Mouse (Mus musculus) kidney, adult 2 months (tissue): ENCODE data around the gene Cbarp. TPM values are rescaled to one million over a fixed set of nuclear protein-coding genes. Genes with fewer than 3 reads are reported as not detected.

Source experiments
- DNase-seq: peaks from one replicate; pipeline ENCODE4 v3.0.0; 2021
- H3K27ac ChIP-seq: fragments of 200-500 bp; 2 replicates; pipeline ENCODE4 v1.5.1; 2012; ENCODE audit warnings: low read depth, low read length, control low read depth, inconsistent platforms; ENCODE audit not compliant: insufficient read depth
- H3K27me3 ChIP-seq: fragments of 200-500 bp; replicated peaks from 2 replicates; pipeline ENCODE4 v1.6.1; 2012; ENCODE audit warnings: mild to moderate bottlenecking, moderate library complexity, low read length, inconsistent platforms; ENCODE audit not compliant: control insufficient read depth, insufficient read depth
- H3K36me3 ChIP-seq: fragments of 200-500 bp; 2 replicates; pipeline ENCODE4 v1.6.1; 2012; ENCODE audit warnings: mild to moderate bottlenecking, moderate library complexity, low read length, inconsistent platforms; ENCODE audit not compliant: control insufficient read depth, insufficient read depth
- H3K4me1 ChIP-seq: fragments of 200-500 bp; 2 replicates; pipeline ENCODE4 v1.6.1; 2011; ENCODE audit warnings: low read length; ENCODE audit not compliant: control insufficient read depth, insufficient read depth
- H3K4me3 ChIP-seq: fragments of 200-500 bp; 2 replicates; pipeline ENCODE4 v1.5.1; 2011; ENCODE audit warnings: mild to moderate bottlenecking, low read depth, low read length, control low read depth; ENCODE audit not compliant: insufficient read depth
- CTCF ChIP-seq: fragments of 200-500 bp; conservative IDR thresholded peaks from 2 replicates; pipeline ENCODE4 v1.5.1; 2011; ENCODE audit warnings: low read depth, mild to moderate bottlenecking, control low read depth, low read length, moderate library complexity, mixed read lengths; ENCODE audit not compliant: insufficient read depth, insufficient read length
- POLR2A ChIP-seq: fragments of 200-500 bp; IDR thresholded peaks from one replicate; pipeline ENCODE4 v1.6.1; 2011; ENCODE audit warnings: low read depth, low read length, control low read depth
- WGBS: fragments of 180-500 bp; shearing (Covaris S2); methylation state at CpG from one replicate; pipeline ENCODE4 v1.1.7; 2018; 5-methylcytosine and 5-hydroxymethylcytosine counted together
- polyA plus RNA-seq: library from polyadenylated mRNA; depleted of rRNA; stranded (reverse); fragments of >200 nt; gene quantifications from 2 replicates; pipeline ENCODE4 v1.2.3, GENCODE M21; 2012

Cbarp gene
- polyA plus RNA-seq, 1 experiment: 8.1 TPM

DNA sequence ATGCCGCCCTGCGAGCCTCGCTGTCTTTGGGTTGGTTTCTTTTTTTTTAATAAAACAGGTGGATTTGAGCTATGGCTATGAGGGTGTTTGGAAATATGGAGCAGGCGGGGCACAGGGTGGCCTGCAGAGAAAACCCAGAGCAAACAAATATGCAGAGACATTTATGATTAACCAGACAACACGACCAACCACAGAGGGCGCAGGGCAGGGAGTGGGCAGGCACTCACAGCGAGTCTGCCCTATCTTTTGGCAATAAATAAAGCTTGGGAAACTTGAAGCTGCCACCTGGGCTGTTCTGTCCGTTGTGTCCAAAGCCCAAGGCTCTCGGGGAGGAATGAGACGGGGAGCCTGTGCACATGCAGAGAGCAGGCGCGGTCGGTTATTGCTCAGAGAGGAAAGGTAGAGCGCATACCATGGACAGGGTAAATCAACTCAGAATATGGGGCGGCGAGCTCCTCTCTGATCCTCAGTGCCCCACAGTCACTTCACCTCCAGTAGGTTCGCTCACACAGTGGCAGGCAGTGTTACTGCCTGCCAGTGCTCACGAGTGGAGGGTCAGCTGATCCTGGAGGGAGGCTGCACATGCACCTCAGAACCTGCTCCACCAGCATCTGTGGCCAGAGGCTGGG, 10.1 kb downstream of the Cbarp start:
- peak; percentile 88 for DNase-seq
- 48% methylated on average over 18 of the region's 18 CpGs for WGBS
- peak overlapping the region; percentile 34; the same call in 1 of the 2 replicates for H3K27ac ChIP-seq

DNA sequence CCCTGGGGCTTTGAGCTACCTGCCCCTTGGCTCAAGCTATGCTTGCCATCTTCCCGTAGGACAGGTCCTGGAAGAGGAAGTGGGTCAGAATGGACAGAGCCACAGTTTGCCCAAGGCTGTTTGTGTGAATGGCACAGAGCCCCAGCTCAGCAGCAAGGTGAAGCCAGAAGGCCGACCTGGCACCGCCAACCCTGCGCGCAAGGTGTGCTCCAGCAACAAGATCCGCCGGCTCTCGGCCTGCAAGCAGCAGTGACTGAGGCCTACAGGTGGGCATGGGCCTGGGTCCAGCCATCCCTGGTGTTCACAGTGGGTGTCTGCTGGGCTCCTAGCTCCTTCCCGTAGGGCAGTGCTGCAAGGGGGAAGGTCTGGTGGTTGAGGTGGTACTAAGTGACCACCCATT, 10.8 kb downstream of the Cbarp start:
- peaks cover 3% of the 10 kb centered on the region; the same call in 1 of the 2 replicates for H3K36me3 ChIP-seq
- 71% methylated on average over 9 of the region's 9 CpGs for WGBS

More for the DNA sequence above, 10.1 kb downstream of the Cbarp start:
- Histone ChIP-seq H3K4me1 (peaks cover 16% of the 10 kb centered on the region; the same call in 1 of the 2 replicates), H3K27me3 (no peaks in the 10 kb centered on the region), H3K36me3 (peaks cover 3% of the 10 kb centered on the region; the same call in 1 of the 2 replicates), H3K4me3 (no peak overlapping the region)
- TF ChIP-seq CTCF: peak; percentile 32; the same call in 1 of the 2 replicates
- TF ChIP-seq POLR2A: no peak

DNA sequence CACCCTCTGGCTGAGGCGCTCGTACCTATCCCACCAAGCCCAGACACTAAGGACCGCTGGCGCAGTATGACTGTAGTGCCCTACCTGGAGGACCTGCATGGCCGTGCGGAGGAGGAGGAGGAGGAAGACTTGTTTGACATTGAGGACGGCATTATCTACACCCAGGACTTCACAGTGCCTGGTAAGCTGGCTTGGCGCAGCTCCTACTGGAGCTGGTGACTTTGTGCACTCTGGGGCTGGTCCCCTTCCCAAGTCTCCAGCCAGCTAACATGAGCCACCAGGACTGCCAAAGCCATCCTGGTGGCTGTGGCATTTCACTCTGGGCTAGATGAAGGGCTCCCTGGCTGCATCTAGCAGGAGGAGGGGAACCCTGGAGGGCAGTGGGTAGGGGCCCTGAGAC, 12.7 kb downstream of the Cbarp start:
- WGBS: 93% methylated on average over 8 of the region's 8 CpGs
- Histone ChIP-seq H3K4me3 (no peak overlapping the region), H3K36me3 (peaks cover 3% of the 10 kb centered on the region; the same call in 1 of the 2 replicates), H3K4me1 (peaks cover 16% of the 10 kb centered on the region; the same call in 1 of the 2 replicates), H3K27me3 (no peaks in the 10 kb centered on the region), H3K27ac (no peak overlapping the region)
- TF ChIP-seq POLR2A: no peak
- no peak for TF ChIP-seq CTCF
- no peak for DNase-seq

More for the DNA sequence above, 10.8 kb downstream of the Cbarp start:
- peaks cover 16% of the 10 kb centered on the region; the same call in 1 of the 2 replicates for H3K4me1 ChIP-seq
- H3K27ac ChIP-seq: peak overlapping the region; percentile 34; the same call in 1 of the 2 replicates
- no peak for TF ChIP-seq CTCF
- TF ChIP-seq POLR2A: no peak
- peak; percentile 43 for DNase-seq
- H3K4me3 ChIP-seq: no peak overlapping the region
- H3K27me3 ChIP-seq: no peaks in the 10 kb centered on the region

DNA sequence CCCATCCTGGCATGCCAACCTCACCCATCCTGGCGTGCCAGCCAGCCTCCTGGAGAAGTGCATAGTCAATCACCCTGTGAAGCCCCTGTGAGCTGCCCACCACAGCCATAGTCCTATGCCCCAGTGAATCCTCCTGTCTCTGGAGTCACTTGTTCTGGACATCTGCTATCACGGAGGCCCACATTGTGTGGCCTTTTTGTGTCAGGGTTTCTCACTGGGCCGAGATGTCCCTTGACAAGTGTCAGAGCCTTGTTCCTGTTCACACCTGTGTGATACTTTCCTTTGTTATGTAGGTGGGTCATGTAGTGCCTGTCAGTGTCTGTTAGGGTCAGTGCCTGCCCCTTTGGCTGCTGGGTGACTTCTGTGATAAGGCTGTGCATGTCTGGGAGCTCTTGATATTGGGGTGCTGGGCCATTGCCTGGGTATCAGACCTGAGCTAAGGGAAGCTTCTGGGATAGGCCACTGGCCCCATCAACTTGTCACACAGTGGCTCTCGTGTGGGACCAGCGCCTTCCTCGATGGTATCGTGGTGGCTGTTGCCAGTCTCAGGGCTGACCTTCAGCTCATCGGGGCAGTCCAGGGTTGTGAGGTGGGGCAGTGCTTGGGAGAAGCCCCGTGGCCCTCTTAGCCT, 16.6 kb downstream of the Cbarp start:
- no peak overlapping the region for H3K27ac ChIP-seq
- H3K4me3 ChIP-seq: no peak overlapping the region
- peaks cover 3% of the 10 kb centered on the region; the same call in 1 of the 2 replicates for H3K36me3 ChIP-seq
- 0 out of 2 replicates have a peak, but pooled peaks cover 1% of the 10 kb centered on the region for H3K4me1 ChIP-seq
- H3K27me3 ChIP-seq: no peaks in the 10 kb centered on the region
- WGBS: 86% methylated on average over 9 of the region's 9 CpGs
- DNase-seq: no peak
- TF ChIP-seq CTCF: no peak

DNA sequence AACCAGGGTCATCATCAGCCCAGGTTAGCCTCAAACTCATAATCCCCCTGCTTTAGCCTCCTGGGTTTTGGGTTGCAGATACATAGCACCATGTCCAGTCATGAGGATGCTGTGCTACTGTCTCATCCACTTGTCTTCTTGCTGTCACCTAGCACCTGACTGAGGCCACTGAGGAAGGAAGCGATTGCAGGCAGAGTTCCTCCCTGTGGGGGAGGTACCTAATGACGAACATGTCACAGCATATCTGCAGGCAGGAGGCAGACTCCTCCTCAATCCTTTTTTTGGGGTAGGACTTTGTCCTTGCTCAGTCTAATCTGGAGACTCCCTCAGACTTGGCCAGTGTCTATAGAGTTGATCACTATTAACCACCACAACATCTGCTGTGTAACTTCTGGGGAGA, 19.0 kb downstream of the Cbarp start:
- H3K27me3 ChIP-seq: no peaks in the 10 kb centered on the region
- TF ChIP-seq CTCF (no peak), POLR2A (no peak)
- WGBS: 46% methylated on average over 2 of the region's 2 CpGs
- H3K36me3 ChIP-seq: no peaks in the 10 kb centered on the region
- H3K27ac ChIP-seq: no peak overlapping the region
- H3K4me3 ChIP-seq: no peak overlapping the region
- no peak for DNase-seq
- H3K4me1 ChIP-seq: peaks cover 9% of the 10 kb centered on the region; the same call in 1 of the 2 replicates

DNA sequence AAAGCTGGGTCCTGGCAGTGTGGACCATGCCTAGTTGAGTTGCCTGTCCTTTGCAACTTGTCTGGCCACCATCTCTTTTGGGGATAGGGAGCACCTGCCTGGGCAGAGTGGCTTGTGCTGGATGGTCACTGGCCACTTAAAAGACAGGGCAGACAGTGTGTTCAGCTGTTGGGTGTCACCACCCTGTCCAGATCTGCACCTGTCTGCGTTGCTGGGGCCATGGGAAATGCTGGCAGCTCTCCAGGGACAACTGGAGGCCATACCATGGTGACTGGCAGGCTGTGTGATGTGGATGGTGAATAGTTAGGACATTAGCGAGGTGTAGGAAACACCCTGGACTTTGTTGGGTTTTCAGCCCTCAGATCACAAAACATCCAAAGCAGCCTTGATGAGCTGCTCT, 20.5 kb downstream of the Cbarp start:
- DNase-seq: no peak
- Histone ChIP-seq H3K27ac (no peak overlapping the region), H3K4me1 (peaks cover 9% of the 10 kb centered on the region; the same call in 1 of the 2 replicates), H3K27me3 (no peaks in the 10 kb centered on the region), H3K36me3 (no peaks in the 10 kb centered on the region), H3K4me3 (no peak overlapping the region)
- 46% methylated on average over 2 of the region's 2 CpGs for WGBS
- TF ChIP-seq POLR2A (no peak), CTCF (no peak)

DNA sequence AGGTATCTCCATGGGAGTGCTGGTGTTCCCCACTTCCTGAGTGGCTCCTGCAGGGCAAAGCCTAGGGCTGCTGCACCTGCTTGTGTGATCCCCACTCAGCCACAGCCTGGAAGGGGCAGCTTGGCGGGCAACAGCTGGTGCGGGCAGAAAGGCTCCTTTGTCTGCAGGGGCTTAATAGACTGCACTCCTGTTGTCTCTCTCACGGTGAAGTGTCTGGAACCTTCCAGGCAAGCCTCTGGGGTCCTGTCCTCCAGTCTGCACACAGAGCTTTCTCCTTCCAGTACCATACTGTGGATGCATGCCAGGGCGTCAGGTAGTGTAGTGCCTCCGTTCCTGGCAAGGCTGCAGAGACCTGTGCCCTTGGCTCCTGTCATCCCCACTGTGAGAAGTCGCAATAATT, 22.1 kb downstream of the Cbarp start:
- Histone ChIP-seq H3K27ac (no peak overlapping the region), H3K27me3 (no peaks in the 10 kb centered on the region), H3K36me3 (no peaks in the 10 kb centered on the region), H3K4me3 (no peak overlapping the region), H3K4me1 (peaks cover 9% of the 10 kb centered on the region; the same call in 1 of the 2 replicates)
- TF ChIP-seq POLR2A: no peak
- no peak for TF ChIP-seq CTCF
- 61% methylated on average over 6 of the region's 6 CpGs for WGBS
- no peak for DNase-seq
